Mouse (Mus musculus) brain, embryonic 14.5 days (tissue): Measurements from ENCODE around the gene Dcst2.

Source experiments
- CTCF ChIP-seq: fragments of 200-500 bp; IDR thresholded peaks from 2 replicates; pipeline ENCODE4 v1.5.1; 2012; ENCODE audit warnings: inconsistent platforms, mild to moderate bottlenecking, moderate library complexity, borderline replicate concordance; ENCODE audit not compliant: insufficient read depth, insufficient read length; ENCODE audit errors: extremely low read depth
- POLR2A ChIP-seq: fragments of 200-500 bp; IDR thresholded peaks from 2 replicates; pipeline ENCODE4 v1.6.1; 2012; ENCODE audit warnings: mild to moderate bottlenecking, inconsistent platforms, borderline replicate concordance; ENCODE audit not compliant: poor library complexity, insufficient read depth, insufficient read length, severe bottlenecking; ENCODE audit errors: extremely low read depth

DNA sequence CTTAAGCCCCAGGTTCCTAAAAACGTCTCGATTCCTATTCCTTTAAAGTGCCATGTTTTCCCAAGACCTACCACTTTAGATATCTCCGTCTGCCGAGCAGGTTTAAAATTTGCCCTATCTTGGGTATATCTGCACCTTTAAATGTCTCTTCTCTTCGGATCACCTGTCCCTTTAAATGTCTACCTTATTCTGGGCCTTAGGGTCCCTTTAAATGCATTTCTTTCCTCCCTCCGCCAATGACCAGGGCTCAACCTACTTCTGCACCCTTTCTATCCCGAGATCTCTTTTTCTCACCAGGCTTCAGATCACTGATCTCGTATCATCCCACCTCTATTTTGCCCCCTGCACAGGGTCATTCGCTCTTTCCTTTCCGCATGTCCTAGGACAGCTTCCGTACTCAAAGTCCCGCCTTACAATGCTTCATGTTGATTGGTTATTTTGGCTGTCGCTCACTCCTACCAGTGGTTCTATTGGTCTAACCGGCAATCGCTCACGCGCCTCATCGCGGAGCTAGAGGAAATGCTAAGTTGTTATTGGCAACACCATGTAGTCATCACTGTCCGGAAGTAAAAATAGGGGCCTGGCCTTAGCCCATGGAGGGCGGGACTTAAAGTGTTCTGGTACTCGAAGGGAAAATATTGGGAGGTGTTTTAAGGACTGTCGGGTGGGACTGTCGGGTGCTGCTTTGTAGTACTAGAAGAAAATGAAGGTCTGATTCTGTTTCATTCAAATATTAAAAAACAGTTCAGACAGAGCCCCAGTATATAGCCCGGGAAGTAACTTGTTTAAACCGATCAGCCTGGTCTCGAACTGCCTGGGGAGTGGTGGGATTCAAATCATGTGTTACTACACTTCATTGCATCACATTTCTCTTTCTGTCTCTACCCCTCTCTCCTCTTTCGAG, 50.0 kb downstream of the Dcst2 start, which contains the start of gene Flad1:
- TF ChIP-seq CTCF (no peak), POLR2A (no peak)
